Mouse (Mus musculus) E14TG2a.4 (cell line): ENCODE data around the gene Hist2h4.

Experiments used
- CTCF ChIP-seq: conservative IDR thresholded peaks from 2 replicates; pipeline ENCODE4 v1.5.1; 2014; ENCODE audit warnings: low read length
- NANOG ChIP-seq: IDR thresholded peaks from 2 replicates; pipeline ENCODE4 v1.6.1; 2014; ENCODE audit warnings: borderline replicate concordance, low read length, mixed read lengths
- POU5F1 ChIP-seq: IDR thresholded peaks from 2 replicates; pipeline ENCODE4 v1.6.1; 2014; ENCODE audit warnings: low read length, borderline replicate concordance

- TF ChIP-seq CTCF: no peak
- TF ChIP-seq NANOG: no peak
- TF ChIP-seq POU5F1: no peak
Measured at GRCm38 (mm10) chr3:96230910-96231757, 32.0 kb downstream of the Hist2h4 start.
